Mouse (Mus musculus): Measurements from ENCODE around the gene Fam169a.

The Fam169a gene

GRCm38 (mm10) chr13:97180113-97180828 is 113.2 kb downstream of the Fam169a start:
- no peak for DNase-seq (ENCODE audit: low spot score)

All from urinary bladder, postnatal 10 days (tissue).